Mouse (Mus musculus): Measurements from ENCODE around the gene Wrap53.
"Not testable (repeated sequence)": the region's sequence is repeated elsewhere in the genome, so short reads cannot be mapped to it uniquely, and the experiment has no call there.

Wrap53 gene

DNA sequence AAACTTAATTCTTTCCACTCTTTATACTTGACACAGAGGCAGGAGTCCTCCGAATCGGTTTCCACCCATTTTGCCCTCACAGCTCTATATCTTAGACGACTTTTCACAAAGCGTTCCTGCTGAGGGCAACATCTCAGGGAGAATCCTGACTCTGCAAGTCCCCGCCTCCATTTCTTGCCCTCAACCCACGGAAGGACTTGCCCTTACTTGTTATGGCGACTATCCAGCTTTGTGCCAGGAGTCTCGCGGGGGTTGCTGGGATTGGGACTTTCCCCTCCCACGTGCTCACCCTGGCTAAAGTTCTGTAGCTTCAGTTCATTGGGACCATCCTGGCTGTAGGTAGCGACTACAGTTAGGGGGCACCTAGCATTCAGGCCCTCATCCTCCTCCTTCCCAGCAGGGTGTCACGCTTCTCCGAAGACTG is at the start of gene Wrap53, which contains the start of gene Trp53:
TSS of gene Wrap53 (minus strand) at position 165 of the 424 bp plus-strand sequence.
TSS of gene Trp53 (plus strand) at position 269 of the 424 bp plus-strand sequence.
- peak; percentile 94 for DNase-seq (ENCODE audit: low spot score)

DNA sequence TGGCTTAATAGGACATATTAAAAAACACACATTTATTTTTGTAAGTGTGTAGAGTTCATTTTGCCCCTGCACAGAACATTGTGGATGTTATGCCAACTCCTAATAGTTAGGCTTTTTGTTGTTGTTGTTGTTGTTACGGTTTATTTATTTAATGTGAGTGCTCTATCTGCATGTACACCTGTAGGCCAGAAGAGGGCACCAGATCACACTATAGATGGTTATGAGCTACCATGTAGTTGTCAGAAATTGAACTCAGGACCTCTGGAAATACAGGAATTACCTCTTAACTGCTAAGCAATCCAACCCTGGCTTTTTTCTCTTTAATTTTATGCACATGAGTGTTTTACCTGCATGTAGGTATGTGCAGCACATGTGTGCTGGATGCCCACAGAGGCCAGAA is 49.7 kb upstream of the Wrap53 start:
- DNase-seq (ENCODE audit: low spot score) = peak; percentile 47

DNA sequence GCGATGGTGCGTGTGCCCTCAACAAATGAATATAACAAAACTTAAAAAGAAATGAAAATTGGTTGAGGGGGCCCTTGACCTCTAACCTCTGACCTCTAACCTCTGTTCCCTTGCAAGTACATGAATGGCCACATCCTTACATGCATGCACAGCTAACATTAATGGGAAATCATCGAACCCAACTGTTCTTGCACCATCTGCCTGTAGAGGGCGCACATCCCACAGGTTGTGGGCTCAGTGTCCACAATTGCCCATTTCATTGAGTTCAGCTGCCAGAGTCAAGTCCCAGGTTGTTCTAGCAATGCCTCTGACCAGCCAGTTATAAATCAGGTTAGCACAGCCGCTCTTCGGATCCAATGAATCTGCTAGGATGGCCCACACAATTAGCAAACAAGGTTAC is 48.2 kb upstream of the Wrap53 start:
- DNase-seq (ENCODE audit: low spot score) = peak; percentile 90

DNA sequence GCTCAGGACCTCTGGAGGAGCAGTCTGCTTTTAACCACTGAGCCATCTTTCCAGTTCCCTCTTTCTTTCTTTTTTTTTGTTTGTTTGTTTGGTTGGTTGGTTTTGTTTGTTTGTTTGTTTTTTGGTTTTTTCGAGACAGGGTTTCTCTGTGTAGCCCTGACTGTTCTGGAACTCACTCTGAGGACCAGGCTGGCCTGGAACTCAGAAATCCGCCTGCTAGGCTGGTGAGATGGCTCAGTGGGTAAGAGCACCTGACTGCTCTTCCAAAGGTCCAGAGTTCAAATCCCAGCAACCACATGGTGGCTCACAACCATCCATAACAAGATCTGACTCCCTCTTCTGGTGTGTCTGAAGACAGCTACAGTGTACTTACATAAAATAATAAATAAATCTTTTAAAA is 44.3 kb upstream of the Wrap53 start:
- not testable (repeated sequence) for DNase-seq (ENCODE audit: low spot score)

DNA sequence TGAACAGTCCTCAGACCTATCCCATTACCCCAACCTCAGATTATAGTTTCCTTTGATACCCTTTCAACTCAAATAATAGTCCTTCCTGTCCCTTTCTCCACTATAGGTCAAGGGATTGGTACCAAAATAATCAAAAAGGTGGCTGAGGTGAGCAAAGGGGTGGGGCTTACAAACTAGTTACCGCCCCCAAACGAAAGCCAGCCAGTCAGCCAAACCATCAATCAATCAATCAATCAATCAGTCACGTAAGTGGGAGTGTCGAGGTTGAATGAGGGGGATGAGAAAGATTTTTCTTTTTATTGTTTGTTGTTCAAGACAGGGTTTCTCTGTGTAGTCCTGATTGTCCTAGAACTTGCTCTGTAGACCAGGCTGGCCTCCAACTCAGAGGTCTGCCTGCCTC is 43.0 kb upstream of the Wrap53 start:
- no peak for DNase-seq (ENCODE audit: low spot score)

DNA sequence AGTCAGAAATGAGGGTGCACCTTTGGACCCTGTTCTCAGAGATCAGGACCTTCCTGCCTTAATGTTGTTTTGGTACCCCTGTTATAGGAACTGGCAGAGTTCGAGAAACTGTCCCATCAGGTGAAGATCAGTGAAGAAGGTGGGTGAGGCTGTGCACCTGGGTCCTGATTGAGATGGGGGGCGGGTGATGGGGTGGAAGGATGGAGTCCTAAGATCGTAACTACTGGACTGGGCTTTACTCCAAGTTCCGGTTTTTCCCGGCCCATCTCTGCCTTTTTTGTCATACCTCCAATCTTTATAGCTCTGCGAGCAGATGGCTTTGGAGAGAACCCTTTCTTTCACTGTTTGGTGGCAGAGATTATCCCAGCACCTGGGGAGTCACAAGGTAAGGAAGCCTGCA is 42.4 kb upstream of the Wrap53 start:
- no peak for DNase-seq (ENCODE audit: low spot score)

DNA sequence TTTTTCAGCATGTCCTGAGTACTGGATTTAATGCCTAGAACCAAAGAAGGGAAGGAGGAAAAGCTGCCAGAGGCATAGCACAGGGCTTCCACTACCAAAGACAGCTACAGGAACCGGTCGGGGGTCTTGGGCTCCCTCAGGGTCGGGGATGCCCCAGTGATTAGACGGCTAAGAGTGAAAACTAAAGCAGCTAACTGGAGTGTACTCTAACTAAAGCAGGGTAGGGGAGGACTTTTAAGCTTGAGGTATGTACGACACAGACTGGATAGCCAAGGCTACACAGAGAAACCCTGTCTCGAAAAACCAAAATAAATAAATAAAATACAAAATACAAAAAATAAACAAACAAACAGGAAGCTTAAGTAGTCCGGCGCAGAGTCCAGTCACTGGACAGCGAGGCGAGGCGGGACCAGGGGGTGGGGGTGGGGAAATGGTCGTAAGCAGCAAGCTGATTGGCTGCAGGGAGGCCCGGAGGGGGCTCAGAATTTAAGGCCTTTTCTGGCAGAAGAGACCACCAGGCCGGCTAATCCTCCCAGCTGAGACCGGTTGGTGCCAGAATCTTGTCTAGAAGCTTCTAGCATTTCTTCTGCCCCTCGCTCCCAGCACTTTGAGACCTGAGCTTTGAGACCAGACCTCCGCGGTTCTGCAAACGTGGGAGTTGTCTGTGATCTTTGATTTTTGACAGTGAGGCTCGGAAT is 41.7 kb upstream of the Wrap53 start, which contains the start of gene Sat2:
TSS of gene Sat2 (plus strand) at position 454 of the 698 bp plus-strand sequence.
- peak; percentile 81 for DNase-seq (ENCODE audit: low spot score)

DNA sequence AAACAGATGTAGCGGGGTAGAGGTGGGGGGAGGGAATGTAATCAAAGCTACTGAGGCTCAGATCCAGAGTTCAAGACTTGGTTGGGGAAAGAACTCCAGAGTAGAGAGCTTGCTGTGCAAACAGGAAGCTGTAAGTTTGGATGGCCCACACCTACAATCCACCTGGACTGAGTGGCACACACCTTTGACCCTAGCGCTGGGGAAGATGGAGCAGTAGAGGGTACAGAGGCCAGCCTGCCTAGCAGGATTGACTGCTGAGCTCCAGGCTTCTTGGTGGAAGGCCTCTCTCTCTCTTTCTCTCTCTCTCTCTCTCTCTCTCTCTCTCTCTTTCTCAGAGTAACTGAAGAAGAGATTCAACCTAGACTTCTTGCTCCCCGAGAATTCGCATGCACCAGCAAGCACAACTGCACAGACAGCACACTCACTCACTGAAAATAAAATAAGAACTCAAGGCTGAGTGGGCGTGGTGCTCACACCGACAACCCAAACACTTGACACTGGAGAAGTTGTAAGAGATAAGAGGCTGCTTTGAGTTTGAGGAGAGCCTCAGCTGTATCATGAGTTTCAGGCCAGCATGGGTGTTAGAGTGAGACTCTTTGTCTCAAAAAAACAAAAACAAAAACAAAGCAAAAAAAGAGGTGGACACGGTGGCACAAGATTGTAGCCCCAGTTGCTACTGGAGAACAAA is 40.5 kb upstream of the Wrap53 start:
- DNase-seq (ENCODE audit: low spot score) = no peak

DNA sequence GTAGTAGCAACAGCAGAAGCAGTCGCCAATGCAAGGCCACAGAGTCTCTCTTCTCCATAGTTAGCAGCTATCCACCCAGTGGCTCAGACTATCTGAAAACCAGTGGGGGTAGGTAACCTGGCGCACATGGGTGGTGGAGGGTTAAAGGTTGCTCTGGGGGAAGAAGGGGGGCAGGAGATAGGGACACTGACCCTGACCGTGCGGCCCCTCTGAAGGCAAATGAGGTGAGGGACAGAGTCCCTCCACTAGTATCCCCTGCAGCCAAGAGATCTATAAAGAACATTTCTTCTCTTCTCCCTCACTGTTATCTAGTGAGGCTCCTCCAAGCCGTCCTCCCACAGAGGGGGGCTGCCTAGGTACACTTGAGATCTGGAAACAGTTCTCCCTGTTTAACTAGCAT is 37.8 kb upstream of the Wrap53 start, which contains the start of gene Shbg:
TSS of gene Shbg (minus strand) at position 101 of the 400 bp plus-strand sequence.
- DNase-seq (ENCODE audit: low spot score) = no peak

DNA sequence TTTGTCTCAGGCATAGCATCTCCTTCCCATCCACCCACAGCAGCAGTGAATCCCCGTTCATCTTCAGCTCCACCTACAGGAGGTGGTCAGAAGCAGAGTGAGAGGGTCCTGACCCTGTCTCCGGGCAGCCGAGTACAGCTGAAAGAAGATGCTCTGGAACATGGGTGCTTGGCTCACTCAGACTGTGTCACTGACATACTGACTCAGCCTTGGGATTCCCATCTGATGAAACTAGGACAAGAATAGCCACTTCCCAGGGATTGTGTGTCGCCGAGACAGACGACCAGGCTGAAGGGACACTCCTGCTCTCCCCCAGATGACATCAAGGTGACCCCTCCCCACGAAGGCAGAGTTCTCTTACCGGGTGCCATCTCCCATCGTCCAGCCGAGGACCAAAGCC is 36.7 kb upstream of the Wrap53 start:
- no peak for DNase-seq (ENCODE audit: low spot score)

DNA sequence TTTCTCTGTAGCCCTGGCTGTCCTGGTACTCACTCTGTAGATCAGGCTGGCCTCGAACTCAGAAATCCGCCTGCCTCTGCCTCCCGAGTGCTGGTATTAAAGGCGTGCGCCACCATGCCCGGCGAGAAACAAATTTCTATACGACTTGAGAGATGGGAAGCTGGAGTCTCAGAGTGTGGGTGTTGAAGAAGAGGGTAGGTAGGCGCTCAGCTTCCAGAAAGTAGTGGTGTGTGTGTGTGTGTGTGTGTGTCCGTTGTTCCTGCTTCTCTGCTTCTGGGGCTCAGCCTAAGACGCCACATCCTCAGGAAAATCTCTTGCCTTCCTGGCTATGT is 34.2 kb upstream of the Wrap53 start:
- DNase-seq (ENCODE audit: low spot score) = not testable (repeated sequence)

DNA sequence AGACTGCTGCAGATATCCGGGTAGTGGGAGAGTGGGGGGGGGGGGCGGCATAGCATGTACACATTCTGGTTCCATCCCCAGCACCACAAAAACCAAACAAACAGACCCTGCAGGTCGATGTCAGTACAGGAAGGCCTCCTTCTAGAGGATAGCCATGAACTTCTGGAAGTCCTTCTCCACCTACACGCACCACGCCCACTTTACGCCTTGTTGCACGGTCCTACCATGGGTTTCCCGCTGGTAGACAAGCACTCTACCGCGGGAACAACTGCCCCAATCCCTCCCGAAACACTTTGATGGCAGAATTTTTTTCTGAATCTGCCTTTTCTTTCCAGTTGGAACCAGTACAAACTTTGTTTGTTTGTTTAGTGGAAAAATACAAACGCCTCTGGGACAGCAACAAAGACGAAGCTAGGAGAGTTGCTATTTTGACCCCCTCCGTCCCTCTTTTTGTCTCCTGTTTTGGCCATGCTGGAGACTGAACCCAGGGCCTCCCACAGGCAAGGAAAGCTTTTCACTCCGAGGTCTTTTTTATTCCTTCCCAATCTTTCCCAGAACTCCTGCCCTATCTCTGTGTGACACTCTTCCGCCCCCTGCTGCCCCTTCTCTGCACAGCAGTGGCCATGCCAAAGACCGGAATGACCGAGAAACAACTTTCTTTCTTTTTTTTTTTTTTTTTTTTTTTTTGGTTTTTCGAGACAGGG is 33.6 kb upstream of the Wrap53 start:
- DNase-seq (ENCODE audit: low spot score) = peak; percentile 91

DNA sequence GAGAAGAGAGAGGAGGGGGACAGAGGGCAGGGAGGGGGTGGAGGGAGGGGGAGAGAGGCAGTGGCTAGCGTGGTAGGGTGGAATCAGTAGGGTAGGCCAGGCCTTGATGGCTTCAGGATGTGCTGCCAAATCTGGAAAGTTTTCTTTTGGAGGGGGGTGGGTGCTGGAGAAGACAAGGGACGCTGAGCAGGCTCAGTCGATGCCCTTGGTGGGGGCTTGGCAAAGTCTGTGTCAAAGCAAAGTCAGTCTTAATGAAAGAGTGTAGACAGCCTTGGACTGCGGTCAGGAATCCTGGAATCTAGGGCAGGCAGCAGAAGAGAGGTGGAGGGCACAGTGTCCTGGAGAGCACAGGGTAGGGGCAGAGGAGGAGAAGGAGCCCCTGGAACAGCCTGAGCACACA is 30.8 kb upstream of the Wrap53 start:
- DNase-seq (ENCODE audit: low spot score) = no peak

DNA sequence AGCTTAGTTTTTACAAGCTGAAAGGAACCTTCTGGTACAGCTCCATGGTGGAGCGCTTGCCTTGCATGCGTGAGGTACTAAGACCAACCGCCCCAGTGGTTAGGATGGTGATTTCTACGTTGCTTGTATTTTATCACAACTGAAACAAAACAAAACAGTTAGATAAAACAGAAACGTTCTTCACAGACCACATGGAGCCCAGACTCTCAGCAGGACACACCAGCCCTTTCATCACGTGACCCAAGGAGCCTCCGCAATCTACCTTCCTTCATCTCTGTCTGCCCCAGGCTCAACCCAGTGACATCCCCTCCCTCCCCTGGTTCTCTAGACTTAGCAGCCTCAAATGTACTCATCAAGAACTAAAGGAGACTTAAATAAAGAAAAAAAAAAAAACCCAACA is 29.4 kb upstream of the Wrap53 start:
- DNase-seq (ENCODE audit: low spot score) = no peak

DNA sequence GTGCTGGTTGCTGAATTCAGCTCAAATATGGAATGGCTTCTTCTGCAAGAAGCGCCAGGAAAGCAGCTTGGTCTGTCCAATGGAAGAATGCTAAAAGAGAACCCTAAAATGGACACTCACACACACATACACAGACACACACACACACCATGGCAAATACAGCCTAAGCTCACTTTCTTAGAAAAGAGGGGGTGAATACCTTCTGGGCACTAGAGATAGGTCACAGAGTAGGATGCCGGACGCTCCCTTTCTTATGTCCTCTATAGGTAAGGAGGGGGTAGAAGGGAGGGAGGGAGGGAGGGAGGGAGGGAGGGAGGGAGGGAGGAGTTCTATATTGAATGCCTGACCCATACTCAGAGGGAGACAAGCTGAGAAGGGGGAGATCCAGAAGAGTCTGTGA is 28.5 kb upstream of the Wrap53 start:
- DNase-seq (ENCODE audit: low spot score) = no peak

DNA sequence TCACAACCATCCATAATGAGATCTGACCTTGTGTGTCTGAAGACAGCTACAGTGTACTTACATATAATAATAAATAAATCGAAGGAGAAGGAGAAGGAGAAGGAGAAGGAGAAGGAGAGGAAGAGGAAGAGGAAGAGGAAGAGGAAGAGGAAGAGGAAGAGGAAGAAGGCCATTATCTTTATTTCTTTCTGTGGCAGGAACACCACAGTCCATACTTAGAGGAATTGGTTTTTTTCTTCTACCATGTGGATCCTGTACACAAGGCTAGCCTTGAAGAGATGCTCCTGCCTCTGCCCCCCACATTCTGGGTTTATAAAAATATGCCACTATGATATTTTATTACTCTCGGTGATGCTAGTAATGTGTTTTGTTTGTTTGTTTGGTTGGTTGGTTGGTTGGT is 26.8 kb upstream of the Wrap53 start:
- DNase-seq (ENCODE audit: low spot score) = no peak

DNA sequence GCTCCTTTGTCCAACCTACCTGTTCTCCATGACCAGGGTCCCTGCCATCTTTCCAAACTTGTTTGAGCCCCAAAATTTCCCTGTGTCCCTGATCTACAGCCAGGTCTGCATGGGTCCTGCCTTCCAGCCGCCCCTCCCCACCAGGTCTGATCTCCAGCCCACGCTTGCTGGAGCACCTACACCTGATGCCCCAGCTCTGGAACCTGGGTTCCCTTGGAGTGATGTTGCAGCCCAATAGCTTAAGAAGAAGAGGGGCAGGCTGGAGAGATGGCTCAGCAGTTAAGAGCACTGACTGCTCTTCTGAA is 26.4 kb upstream of the Wrap53 start:
- DNase-seq (ENCODE audit: low spot score) = no peak

DNA sequence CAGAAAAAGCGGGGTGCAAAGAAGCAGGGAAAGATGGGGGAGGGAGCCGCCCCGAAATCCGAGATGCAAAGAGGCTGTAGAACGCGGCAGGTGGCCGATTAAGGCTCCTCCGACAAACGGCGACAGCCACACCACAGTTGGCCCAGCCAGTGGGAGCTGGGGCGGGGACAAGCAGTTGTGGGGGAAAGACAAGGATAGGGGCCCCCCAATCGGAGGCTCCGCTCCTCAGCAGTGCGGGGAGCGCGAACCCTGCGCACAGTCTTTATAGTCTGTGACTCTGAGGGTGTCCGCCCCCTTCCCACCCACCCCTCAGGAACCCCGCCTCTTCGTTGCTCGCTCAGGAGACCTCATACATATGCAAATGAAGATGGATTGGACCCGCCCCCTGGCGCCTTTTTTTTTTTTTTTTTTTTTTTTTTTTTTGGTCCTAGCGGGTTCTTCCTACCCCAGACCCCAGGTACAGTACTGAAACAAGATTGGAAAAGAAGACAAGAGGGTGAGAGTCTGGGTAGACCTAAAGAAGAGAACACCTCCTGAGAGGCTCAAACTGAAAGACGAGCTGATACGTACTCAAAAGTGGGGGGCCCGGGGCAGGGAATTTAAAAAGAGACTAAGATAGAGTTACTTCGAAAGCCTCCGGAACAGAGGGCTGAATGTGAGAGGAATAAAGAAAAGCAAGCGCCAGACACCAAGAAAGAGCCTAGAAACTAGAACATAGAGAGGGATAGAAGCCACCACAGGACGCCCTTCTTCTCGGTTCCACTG is 25.9 kb upstream of the Wrap53 start, which contains the start of gene Atp1b2:
TSS of gene Atp1b2 (minus strand) at position 217 of the 765 bp plus-strand sequence.
- peak; percentile 87 for DNase-seq (ENCODE audit: low spot score)

DNA sequence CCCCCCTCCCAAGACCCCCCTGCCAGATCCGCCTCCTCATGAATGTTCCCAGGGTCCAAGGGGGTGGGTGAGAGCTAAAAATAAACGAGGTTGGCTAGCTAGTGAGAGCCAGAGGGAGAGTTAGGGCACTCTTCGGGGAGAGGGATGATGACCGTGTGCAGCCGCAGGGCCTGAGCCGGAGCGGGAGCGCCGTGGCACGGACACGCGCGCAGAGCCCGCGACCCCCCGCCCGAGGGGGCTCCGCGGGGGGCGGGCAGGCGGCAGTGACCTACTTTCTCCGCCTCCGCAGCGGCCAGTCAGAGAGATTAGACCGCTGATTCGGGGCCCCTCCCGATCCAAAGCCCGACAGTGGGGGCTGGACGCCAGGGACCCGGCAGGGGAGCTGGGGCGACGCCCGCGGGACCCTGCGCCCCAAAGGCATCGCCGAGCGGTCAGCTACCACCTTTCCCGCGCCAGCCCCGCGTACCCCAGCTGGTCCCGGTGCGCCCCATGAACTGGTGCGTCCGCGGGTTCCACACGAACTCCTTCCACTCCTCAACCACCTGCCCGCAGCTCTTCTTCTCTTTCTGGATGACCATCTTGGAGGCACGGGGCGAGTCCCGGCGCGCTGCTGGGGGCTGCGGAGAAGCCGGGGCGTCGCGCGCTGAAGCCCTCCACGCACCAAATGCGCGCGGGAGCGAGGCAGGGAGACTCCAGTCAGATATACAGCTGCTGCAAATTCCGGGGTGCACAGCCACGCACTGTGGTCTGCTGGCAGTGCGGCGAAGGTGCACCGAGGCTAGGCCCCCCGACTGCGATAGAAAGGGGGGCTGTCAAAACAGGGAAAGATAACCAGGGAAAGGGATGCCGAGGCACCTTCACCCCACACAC is 25.0 kb upstream of the Wrap53 start:
- peak; percentile 65 for DNase-seq (ENCODE audit: low spot score)

DNA sequence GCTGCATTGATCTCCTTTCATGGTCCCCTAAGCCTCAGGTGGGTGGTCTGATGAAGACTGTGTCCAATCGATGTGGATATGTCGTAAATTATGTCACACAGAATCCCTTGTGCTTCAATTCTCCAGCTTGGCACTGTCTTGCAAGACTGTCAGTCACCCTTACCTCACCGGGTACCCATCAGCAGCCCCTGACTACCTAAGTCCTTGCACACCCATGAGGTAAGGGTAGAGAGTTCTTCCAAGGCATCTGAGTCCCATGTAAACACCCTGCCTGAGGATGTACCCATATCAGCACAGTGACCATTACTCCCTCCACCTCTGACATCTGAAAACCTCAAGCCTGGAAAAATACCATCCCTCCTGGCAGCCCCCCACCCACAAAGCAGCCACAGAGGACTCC is 24.3 kb upstream of the Wrap53 start:
- peak; percentile 31 for DNase-seq (ENCODE audit: low spot score)

DNA sequence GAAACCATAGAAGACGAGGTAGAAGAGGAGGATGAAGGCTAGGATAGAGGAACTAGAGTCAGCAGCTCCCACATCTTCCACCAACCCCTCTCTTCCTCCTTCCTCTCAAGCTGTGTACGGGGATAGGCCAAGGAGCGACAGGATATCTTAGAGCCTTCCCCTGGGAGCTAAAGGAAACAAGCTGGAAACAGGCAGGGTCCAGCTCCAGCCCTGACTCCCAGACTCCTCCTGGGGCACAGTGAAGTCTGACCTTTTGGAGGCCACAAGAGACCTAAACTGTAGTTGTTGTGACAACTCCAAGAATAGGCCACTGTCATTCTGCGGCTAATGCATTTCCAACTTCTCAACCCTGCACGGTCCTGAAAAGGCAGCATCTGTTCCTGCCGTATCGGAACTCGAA is 23.5 kb upstream of the Wrap53 start:
- DNase-seq (ENCODE audit: low spot score) = no peak

Data from retina, embryonic 14.5 days (tissue).